Mouse (Mus musculus) ES-E14 (cell line): ENCODE measurements around the gene Shq1. TPM values are rescaled to one million over a fixed set of nuclear protein-coding genes. Genes with fewer than 3 reads are reported as not detected.

ENCODE experiments used
- DNase-seq: peaks from one replicate; pipeline ENCODE4 v3.0.0-alpha.2; 2013; ENCODE audit warnings: low read depth, low spot score
- H3K27ac ChIP-seq: 2 replicates; pipeline ENCODE4 v1.5.1; 2012; ENCODE audit warnings: low read depth, mild to moderate bottlenecking, low read length, moderate library complexity, mixed read lengths; ENCODE audit not compliant: poor library complexity, insufficient read depth, severe bottlenecking
- H3K36me3 ChIP-seq: 2 replicates; pipeline ENCODE4 v1.6.1; 2012; ENCODE audit warnings: mild to moderate bottlenecking, low read length, moderate library complexity, mixed read lengths; ENCODE audit not compliant: control insufficient read depth, poor library complexity, insufficient read depth, severe bottlenecking
- H3K4me1 ChIP-seq, 2 experiments: fragments of 150-350 bp in 1 of 2; sonication (generic) in 1 of 2; 2 replicates each; pipeline ENCODE4 v1.6.1; 2012; ENCODE audit warnings: low read length in 2 of 2, mild to moderate bottlenecking in 1 of 2, mixed read lengths in 1 of 2; ENCODE audit not compliant: control insufficient read depth in 2 of 2, insufficient read depth in 2 of 2, poor library complexity in 1 of 2
- H3K4me3 ChIP-seq, 2 experiments: fragments of 150-350 bp in 1 of 2; sonication (generic) in 1 of 2; 2 replicates each; pipeline ENCODE4 v1.5.1; 2012; ENCODE audit warnings: low read length in 2 of 2, low read depth in 1 of 2, mild to moderate bottlenecking in 1 of 2, mixed read lengths in 1 of 2; ENCODE audit not compliant: insufficient read depth in 1 of 2, poor library complexity in 1 of 2, severe bottlenecking in 1 of 2
- H3K9ac ChIP-seq: 2 replicates; pipeline ENCODE4 v1.6.1; 2012; ENCODE audit warnings: low read depth, mild to moderate bottlenecking, low read length, mixed read lengths; ENCODE audit not compliant: poor library complexity, insufficient read depth, severe bottlenecking
- H3K9me3 ChIP-seq: fragments of 150-350 bp; sonication (generic); 2 replicates; pipeline ENCODE4 v1.6.1; 2012; ENCODE audit warnings: low read depth, mild to moderate bottlenecking, low read length; ENCODE audit not compliant: control insufficient read depth, insufficient read depth
- CHD2 ChIP-seq: IDR thresholded peaks from 2 replicates; pipeline ENCODE4 v1.6.1; 2014; ENCODE audit warnings: mild to moderate bottlenecking, low read depth, low read length, inconsistent platforms
- HCFC1 ChIP-seq: IDR thresholded peaks from 2 replicates; pipeline ENCODE4 v1.6.1; 2012; ENCODE audit warnings: low read length, inconsistent platforms, borderline replicate concordance; ENCODE audit not compliant: insufficient read depth
- MAFK ChIP-seq: IDR thresholded peaks from 2 replicates; pipeline ENCODE4 v1.6.1; 2014; ENCODE audit warnings: mild to moderate bottlenecking, low read depth, low read length, inconsistent platforms; ENCODE audit not compliant: insufficient read depth
- ZC3H11A ChIP-seq: IDR thresholded peaks from 2 replicates; pipeline ENCODE4 v1.6.1; 2012; ENCODE audit warnings: low read depth, mild to moderate bottlenecking, inconsistent platforms, low read length, borderline replicate concordance
- ZNF384 ChIP-seq: IDR thresholded peaks from 2 replicates; pipeline ENCODE4 v1.6.1; 2012; ENCODE audit warnings: low read depth, low read length, inconsistent platforms
- in situ Hi-C, 2 experiments: fragments of 600-800 bp; cut with MboI; formaldehyde crosslinking; loops; one replicate each; pipeline ENCODE4 v1.15.1; 2025; ENCODE audit warnings: low sequenced_read_pairs in 2 of 2, inconsistent platforms in 1 of 2; ENCODE audit not compliant: unreplicated experiment in 2 of 2
- total RNA-seq: library from RNA; depleted of rRNA; stranded (reverse); fragments of 300-350 nt; gene quantifications from 2 replicates; pipeline ENCODE4 v1.2.3, GENCODE M21; 2012

Shq1 gene
- total RNA-seq, 1 experiment: 25.1 TPM

- H3K27ac ChIP-seq: no peak overlapping the region
- no peaks in the 10 kb centered on the region for H3K36me3 ChIP-seq
- TF ChIP-seq ZC3H11A: no peak
- TF ChIP-seq CHD2: no peak
- TF ChIP-seq ZNF384: no peak
- TF ChIP-seq MAFK: no peak
- H3K4me3 ChIP-seq: no peak overlapping the region
- DNase-seq: no peak
- H3K9me3 ChIP-seq: no peaks in the 10 kb centered on the region
- in situ Hi-C loops: no loop called here
- no peak overlapping the region for H3K9ac ChIP-seq
- 0 out of 4 replicates have a peak, but pooled peaks cover 0 to 2% of the 10 kb centered on the region in 2 experiments for H3K4me1 ChIP-seq
Observed at GRCm38 (mm10) chr6:100558057-100558456, 112.9 kb downstream of the Shq1 start.

GRCm38 (mm10) chr6:100542154-100542997, 128.6 kb downstream of the Shq1 start:
- H3K27ac ChIP-seq: no peak overlapping the region
- no peak overlapping the region for H3K4me3 ChIP-seq
- no peak for DNase-seq
- in situ Hi-C loops: no loop called here
- TF ChIP-seq MAFK: no peak
- no peak for TF ChIP-seq HCFC1
- no peak for TF ChIP-seq CHD2
- no peak for TF ChIP-seq ZC3H11A
- TF ChIP-seq ZNF384: no peak
- no peaks in the 10 kb centered on the region for H3K36me3 ChIP-seq
- H3K9me3 ChIP-seq: no peaks in the 10 kb centered on the region
- H3K9ac ChIP-seq: no peak overlapping the region
- peaks cover 1 to 10% of the 10 kb centered on the region in 2 experiments; a peak in 2 of 4 replicates for H3K4me1 ChIP-seq

- H3K36me3 ChIP-seq: no peaks in the 10 kb centered on the region
- no peak overlapping the region for H3K27ac ChIP-seq
- H3K4me3 ChIP-seq: no peak overlapping the region
- peaks cover 1 to 10% of the 10 kb centered on the region in 2 experiments; a peak in 2 of 4 replicates for H3K4me1 ChIP-seq
- H3K9me3 ChIP-seq: no peaks in the 10 kb centered on the region
- no peak overlapping the region for H3K9ac ChIP-seq
- in situ Hi-C loops: no loop called here
- DNase-seq: no peak
- TF ChIP-seq MAFK: no peak
- no peak for TF ChIP-seq ZNF384
- TF ChIP-seq CHD2: no peak
- TF ChIP-seq ZC3H11A: 0 out of 2 replicates have a peak, but pooled peaks have one; percentile 14
Observed at GRCm38 (mm10) chr6:100539698-100540097, 131.3 kb downstream of the Shq1 start.

- Histone ChIP-seq H3K9ac (no peak overlapping the region), H3K4me3 (no peak overlapping the region), H3K4me1 (peaks cover 1 to 10% of the 10 kb centered on the region in 2 experiments; a peak in 2 of 4 replicates), H3K9me3 (no peaks in the 10 kb centered on the region), H3K36me3 (no peaks in the 10 kb centered on the region), H3K27ac (no peak overlapping the region)
- TF ChIP-seq ZNF384: no peak
- no peak for TF ChIP-seq HCFC1
- TF ChIP-seq CHD2: no peak
- no peak for TF ChIP-seq ZC3H11A
- TF ChIP-seq MAFK: no peak
- in situ Hi-C loops: no loop called here
- DNase-seq: no peak
Observed at GRCm38 (mm10) chr6:100538570-100538969, 132.4 kb downstream of the Shq1 start.

GRCm38 (mm10) chr6:100537987-100538386, 133.0 kb downstream of the Shq1 start:
- H3K4me1 ChIP-seq: peaks cover 1 to 12% of the 10 kb centered on the region in 2 experiments; a peak in 2 of 4 replicates
- H3K9me3 ChIP-seq: no peaks in the 10 kb centered on the region

More at GRCm38 (mm10) chr6:100537987-100538386, 133.0 kb downstream of the Shq1 start:
- no peak for TF ChIP-seq ZNF384
- TF ChIP-seq HCFC1: no peak
- TF ChIP-seq CHD2: no peak
- TF ChIP-seq MAFK: no peak
- TF ChIP-seq ZC3H11A: no peak
- Histone ChIP-seq H3K27ac (no peak overlapping the region), H3K36me3 (no peaks in the 10 kb centered on the region), H3K4me3 (no peak overlapping the region), H3K9ac (no peak overlapping the region)
- in situ Hi-C loops: no loop called here
- DNase-seq: no peak
